Mouse (Mus musculus): Measurements from ENCODE around the gene Smok3b.

DNA sequence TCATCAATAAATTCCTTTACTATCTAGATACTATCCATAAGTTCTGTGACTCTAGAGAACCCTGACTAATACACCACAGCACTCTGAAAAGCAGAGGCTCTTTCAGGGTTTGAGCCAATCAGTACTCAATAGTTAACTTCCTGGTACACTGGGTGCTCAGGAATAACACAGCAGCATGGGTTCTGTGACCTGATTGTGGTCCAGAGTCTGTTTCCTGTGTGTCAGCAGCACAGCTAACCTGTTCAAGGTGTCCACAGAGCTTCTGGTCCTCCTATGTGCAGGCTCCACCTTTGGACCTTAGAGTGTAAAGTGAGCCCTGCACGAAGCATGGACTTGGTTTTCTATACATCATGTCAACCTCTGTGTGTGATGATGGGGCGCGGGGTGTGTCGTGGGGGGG lies 52.6 kb downstream of the Smok3b start:
- TF ChIP-seq POLR2A (IDR thresholded peaks at IDR 0.05; ENCODE audit: borderline replicate concordance, low read depth, low read length) (no peak), CTCF (IDR thresholded peaks at IDR 0.05; ENCODE audit: low read depth, low read length) (no peak)

Data from bone marrow macrophage, adult 2 months (primary cell).